Mouse (Mus musculus) limb, embryonic 15.5 days (tissue): Measurements from ENCODE around the gene Phldb2. TPM values are rescaled to one million over a fixed set of nuclear protein-coding genes. Genes with fewer than 3 reads are reported as not detected.

Experiments
- ATAC-seq: fragments of 200-750 bp; cut with Nextera tagmentation; 2 replicates; pipeline ENCODE4 v1.8.0; 2017; ENCODE audit warnings: low read depth, moderate TSS enrichment; ENCODE audit not compliant: insufficient number of reproducible peaks, low FRiP score, low TSS enrichment
- H3K27ac ChIP-seq: fragments of 300-500 bp; sonication (generic); 2 replicates; pipeline ENCODE4 v1.5.1; 2015; ENCODE audit warnings: moderate library complexity, mild to moderate bottlenecking, inconsistent platforms
- H3K27me3 ChIP-seq: fragments of 300-500 bp; sonication (generic); 2 replicates; pipeline ENCODE4 v1.6.1; 2015; ENCODE audit warnings: inconsistent platforms
- H3K36me3 ChIP-seq: fragments of 300-500 bp; sonication (generic); 2 replicates; pipeline ENCODE4 v1.6.1; 2015; ENCODE audit warnings: inconsistent platforms
- H3K4me1 ChIP-seq: fragments of 300-500 bp; sonication (generic); 2 replicates; pipeline ENCODE4 v1.6.1; 2015; ENCODE audit warnings: inconsistent platforms
- H3K4me2 ChIP-seq: fragments of 300-500 bp; sonication (generic); 2 replicates; pipeline ENCODE4 v1.6.1; 2015; ENCODE audit warnings: mild to moderate bottlenecking, inconsistent platforms
- H3K4me3 ChIP-seq: fragments of 300-500 bp; sonication (generic); 2 replicates; pipeline ENCODE4 v1.5.1; 2015; ENCODE audit warnings: mild to moderate bottlenecking, inconsistent platforms
- H3K9ac ChIP-seq: fragments of 300-500 bp; sonication (generic); 2 replicates; pipeline ENCODE4 v1.6.1; 2015; ENCODE audit warnings: inconsistent platforms
- H3K9me3 ChIP-seq: fragments of 300-500 bp; sonication (generic); 2 replicates; pipeline ENCODE4 v1.6.1; 2016; ENCODE audit warnings: inconsistent platforms
- whole genome bisulfite sequencing: fragments of 180-500 bp; shearing (Covaris S2); methylation state at CpG from one replicate; pipeline ENCODE4 v1.1.7; 2015; 5-methylcytosine and 5-hydroxymethylcytosine counted together
- polyA plus RNA-seq: library from polyadenylated mRNA; unstranded; fragments of >200 nt; fragmentation: Nextera tagmentation; extraction: Ambion mirVana; gene quantifications from 2 replicates; pipeline ENCODE4 v1.2.1, GENCODE M21; 2015

Gene Phldb2
- polyA plus RNA-seq, 1 experiment from 2014 or later = 62.6 TPM

- Histone ChIP-seq H3K36me3 (peaks cover 55% of the 10 kb centered on the region), H3K4me1 (peaks cover 4% of the 10 kb centered on the region; the same call in 1 of the 2 replicates), H3K27me3 (no peaks in the 10 kb centered on the region), H3K9me3 (no peaks in the 10 kb centered on the region), H3K27ac (peak overlapping the region; percentile 47; the same call in 1 of the 2 replicates), H3K4me2 (no peak overlapping the region), H3K9ac (no peak overlapping the region), H3K4me3 (no peak overlapping the region)
- no peak for ATAC-seq
- 65% methylated on average over 10 of the region's 10 CpGs for WGBS
Observed at GRCm38 (mm10) chr16:45767853-45768640, 185.4 kb downstream of the Phldb2 start.

- no peak for ATAC-seq
- no peaks in the 10 kb centered on the region for H3K27me3 ChIP-seq
- H3K4me2 ChIP-seq = no peak overlapping the region
- no peak overlapping the region for H3K27ac ChIP-seq
- peaks cover 4% of the 10 kb centered on the region for H3K4me1 ChIP-seq
- no peak overlapping the region for H3K4me3 ChIP-seq
- 35% methylated on average over 4 of the region's 4 CpGs for WGBS
- H3K36me3 ChIP-seq = peaks cover 54% of the 10 kb centered on the region
- H3K9me3 ChIP-seq = no peaks in the 10 kb centered on the region
- no peak overlapping the region for H3K9ac ChIP-seq
Observed at GRCm38 (mm10) chr16:45767434-45767833, 186.0 kb downstream of the Phldb2 start.

GRCm38 (mm10) chr16:45765801-45766494 lies 187.4 kb downstream of the Phldb2 start:
- Histone ChIP-seq H3K9ac (no peak overlapping the region), H3K27me3 (no peaks in the 10 kb centered on the region), H3K4me2 (no peak overlapping the region), H3K36me3 (peaks cover 46% of the 10 kb centered on the region), H3K4me1 (peaks cover 4% of the 10 kb centered on the region), H3K27ac (no peak overlapping the region), H3K4me3 (no peak overlapping the region), H3K9me3 (no peaks in the 10 kb centered on the region)
- no peak for ATAC-seq
- 67% methylated on average over 7 of the region's 7 CpGs for WGBS

GRCm38 (mm10) chr16:45765102-45765501 lies 188.3 kb downstream of the Phldb2 start:
- WGBS = 86% methylated on average over 3 of the region's 3 CpGs
- no peak overlapping the region for H3K4me3 ChIP-seq
- no peak overlapping the region for H3K9ac ChIP-seq
- no peak overlapping the region for H3K27ac ChIP-seq
- peaks cover 39% of the 10 kb centered on the region for H3K36me3 ChIP-seq
- H3K27me3 ChIP-seq = no peaks in the 10 kb centered on the region
- H3K4me1 ChIP-seq = peaks cover 4% of the 10 kb centered on the region
- no peak overlapping the region for H3K4me2 ChIP-seq
- H3K9me3 ChIP-seq = no peaks in the 10 kb centered on the region
- ATAC-seq = no peak

GRCm38 (mm10) chr16:45762859-45763505 lies 190.4 kb downstream of the Phldb2 start:
- Histone ChIP-seq H3K27ac (peak overlapping the region; percentile 29; the same call in 1 of the 2 replicates), H3K4me1 (no peaks in the 10 kb centered on the region; the same call in none of the 2 replicates), H3K4me3 (no peak overlapping the region), H3K27me3 (no peaks in the 10 kb centered on the region), H3K36me3 (peaks cover 40% of the 10 kb centered on the region; the same call in 1 of the 2 replicates), H3K9ac (no peak overlapping the region), H3K4me2 (no peak overlapping the region), H3K9me3 (no peaks in the 10 kb centered on the region)
- WGBS = 38% methylated on average over 13 of the region's 13 CpGs
- no peak for ATAC-seq

GRCm38 (mm10) chr16:45761425-45761824 lies 192.0 kb downstream of the Phldb2 start:
- H3K9me3 ChIP-seq = no peaks in the 10 kb centered on the region
- no peak overlapping the region for H3K27ac ChIP-seq
- H3K9ac ChIP-seq = no peak overlapping the region
- ATAC-seq = no peak
- no peaks in the 10 kb centered on the region; the same call in none of the 2 replicates for H3K4me1 ChIP-seq
- H3K27me3 ChIP-seq = no peaks in the 10 kb centered on the region
- no peak overlapping the region for H3K4me3 ChIP-seq
- H3K36me3 ChIP-seq = peaks cover 28% of the 10 kb centered on the region; the same call in 1 of the 2 replicates
- no peak overlapping the region for H3K4me2 ChIP-seq
- WGBS = 87% methylated on average over 1 of the region's 1 CpGs

GRCm38 (mm10) chr16:45758726-45759269 lies 194.6 kb downstream of the Phldb2 start:
- Histone ChIP-seq H3K27ac (no peak overlapping the region), H3K9ac (no peak overlapping the region), H3K4me1 (no peaks in the 10 kb centered on the region; the same call in none of the 2 replicates), H3K9me3 (no peaks in the 10 kb centered on the region), H3K4me3 (no peak overlapping the region), H3K4me2 (no peak overlapping the region), H3K27me3 (no peaks in the 10 kb centered on the region), H3K36me3 (peaks cover 15% of the 10 kb centered on the region; the same call in 1 of the 2 replicates)
- 87% methylated on average over 9 of the region's 9 CpGs for WGBS
- no peak for ATAC-seq

- Histone ChIP-seq H3K9me3 (no peaks in the 10 kb centered on the region), H3K36me3 (peaks cover 12% of the 10 kb centered on the region; the same call in 1 of the 2 replicates), H3K27me3 (no peaks in the 10 kb centered on the region), H3K27ac (peak overlapping the region; percentile 22; the same call in 1 of the 2 replicates), H3K4me3 (no peak overlapping the region), H3K9ac (no peak overlapping the region), H3K4me1 (no peaks in the 10 kb centered on the region), H3K4me2 (no peak overlapping the region)
- 79% methylated on average over 12 of the region's 12 CpGs for WGBS
- no peak for ATAC-seq
Observed at GRCm38 (mm10) chr16:45757421-45758078, 195.8 kb downstream of the Phldb2 start.

- ATAC-seq = no peak
Observed at GRCm38 (mm10) chr16:45756855-45757254, 196.5 kb downstream of the Phldb2 start.

GRCm38 (mm10) chr16:45743591-45744144 lies 209.7 kb downstream of the Phldb2 start:
- H3K4me2 ChIP-seq = peak overlapping the region; percentile 63; the same call in 1 of the 2 replicates
- peaks cover 21% of the 10 kb centered on the region for H3K36me3 ChIP-seq
- no peaks in the 10 kb centered on the region for H3K9me3 ChIP-seq
- peak overlapping the region; percentile 80; the same call in 1 of the 2 replicates for H3K4me3 ChIP-seq
- ATAC-seq = no peak
- H3K4me1 ChIP-seq = peaks cover 13% of the 10 kb centered on the region; the same call in 1 of the 2 replicates
- 61% methylated on average over 4 of the region's 4 CpGs for WGBS
- H3K27me3 ChIP-seq = no peaks in the 10 kb centered on the region
- H3K27ac ChIP-seq = peak overlapping the region; percentile 74
- H3K9ac ChIP-seq = no peak overlapping the region

More at GRCm38 (mm10) chr16:45756855-45757254, 196.5 kb downstream of the Phldb2 start:
- H3K9ac ChIP-seq = no peak overlapping the region
- H3K4me3 ChIP-seq = no peak overlapping the region
- 25% methylated on average over 9 of the region's 9 CpGs for WGBS
- H3K27ac ChIP-seq = no peak overlapping the region
- H3K27me3 ChIP-seq = no peaks in the 10 kb centered on the region
- no peaks in the 10 kb centered on the region for H3K4me1 ChIP-seq
- peaks cover 14% of the 10 kb centered on the region for H3K36me3 ChIP-seq
- H3K9me3 ChIP-seq = no peaks in the 10 kb centered on the region
- H3K4me2 ChIP-seq = no peak overlapping the region
